Mouse (Mus musculus) CD8-positive naive resting alpha-beta T cell, adult 2 months (primary cell): ENCODE results near the gene Cep131.

Experiments used
- DNase-seq, 2 experiments: peaks; one replicate each; pipeline ENCODE4 v3.0.0; 2022; ENCODE audit warnings: low read depth in 2 of 2, low spot score in 2 of 2

Cep131 gene

DNA sequence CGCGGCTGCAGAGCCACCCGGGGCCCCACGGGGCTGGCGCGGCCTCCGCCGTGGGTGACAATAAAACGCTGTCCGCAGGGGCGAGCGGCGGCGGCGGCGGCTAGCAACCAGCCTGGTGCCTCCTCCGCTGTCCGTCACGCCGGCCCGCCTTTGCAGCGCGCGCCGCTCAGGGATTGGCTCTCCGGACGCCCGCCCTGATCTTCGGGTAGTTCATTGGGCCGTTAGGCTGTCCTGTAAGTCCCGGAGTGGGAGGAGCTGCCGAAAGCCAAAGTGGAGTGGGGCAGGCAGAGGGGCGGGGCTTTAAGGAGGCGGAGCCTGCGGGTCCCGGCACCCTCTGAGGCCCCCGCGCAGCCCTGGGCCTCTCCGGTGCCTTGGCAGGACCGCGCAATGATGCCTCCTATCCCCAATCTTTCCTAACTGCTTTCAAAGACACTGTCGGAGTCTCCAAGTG, at the start of gene Cep131:
Gene Cep131 (minus strand): TSS at position 126 of the 451 bp plus-strand sequence.
- peak; percentile 92 to 96 for DNase-seq

DNA sequence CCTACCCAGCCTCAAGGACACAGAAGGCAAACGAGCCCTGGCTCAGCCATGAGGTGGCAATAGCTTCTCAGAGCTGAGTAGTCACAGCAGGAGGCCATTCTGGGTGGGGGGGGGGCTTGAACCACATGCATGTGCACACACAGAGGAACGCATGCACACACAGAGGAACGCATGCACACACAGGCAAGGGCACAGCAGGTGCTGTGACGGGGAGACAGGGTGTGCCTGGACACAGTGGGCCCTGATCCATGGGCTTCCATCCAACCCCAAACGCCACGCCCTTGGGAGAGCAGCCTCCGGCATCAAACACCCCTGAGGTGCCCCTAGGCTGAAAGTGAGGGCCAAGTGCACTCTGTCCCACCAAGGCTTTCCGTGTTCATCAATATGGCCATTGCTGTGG, 49.6 kb upstream of the Cep131 start:
- DNase-seq, result no peak

DNA sequence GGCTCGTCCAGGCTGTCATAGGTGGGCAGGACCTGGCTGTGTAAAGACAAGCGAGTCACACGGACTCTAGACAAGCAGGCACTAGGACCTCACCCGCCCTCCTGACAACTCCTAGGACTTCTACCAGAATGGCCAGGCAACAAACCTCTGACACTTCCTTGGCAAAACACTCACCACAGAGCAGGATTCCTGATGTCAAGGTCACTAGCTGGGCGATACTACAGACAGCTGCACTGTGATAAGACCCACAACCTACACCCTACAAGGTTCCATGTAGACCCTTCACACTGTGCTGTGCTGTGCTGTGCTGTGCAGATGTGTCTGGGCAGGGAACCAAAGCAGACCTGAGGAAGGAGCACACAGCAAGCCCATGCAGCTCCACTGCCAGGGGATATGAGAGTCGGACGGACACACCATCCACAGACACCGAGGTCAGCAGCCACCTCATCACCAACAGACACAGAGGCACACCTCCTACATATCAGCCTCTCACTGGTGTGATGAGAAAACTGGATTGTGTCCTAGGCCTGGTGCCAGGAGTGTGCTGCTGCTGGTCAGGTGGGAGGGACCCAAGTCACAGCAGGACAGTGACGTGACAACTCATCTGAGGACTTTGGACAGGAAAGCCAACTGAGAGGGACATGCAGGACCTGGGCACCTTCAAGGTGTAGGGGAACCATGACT, 48.4 kb upstream of the Cep131 start:
- DNase-seq, result no peak

- no peak for DNase-seq
Observed at GRCm38 (mm10) chr11:120134148-120134547, 47.5 kb upstream of the Cep131 start.

- no peak for DNase-seq
Observed at GRCm38 (mm10) chr11:120129281-120129680, 42.7 kb upstream of the Cep131 start.

GRCm38 (mm10) chr11:120126845-120127244, 40.2 kb upstream of the Cep131 start:
- DNase-seq, result no peak

DNA sequence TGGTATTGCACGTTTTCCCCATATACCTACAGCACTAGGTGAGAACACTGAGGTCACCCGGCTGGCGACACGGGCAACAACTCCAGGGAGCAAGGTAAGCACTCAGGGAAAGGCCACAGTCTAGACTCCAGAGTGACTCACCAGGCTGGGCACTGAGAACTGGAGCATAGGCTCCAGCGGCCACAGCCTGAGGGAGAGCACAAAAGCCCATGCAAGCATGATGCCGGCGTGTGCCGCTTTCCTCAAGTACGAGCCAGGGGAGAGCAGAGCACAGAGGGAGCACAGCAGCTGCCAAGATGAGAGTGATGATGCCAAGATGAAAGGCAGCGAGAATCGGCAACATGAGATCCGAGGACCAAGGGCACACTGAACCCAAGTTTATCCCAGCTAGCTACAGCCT, 35.5 kb upstream of the Cep131 start:
- DNase-seq, result no peak

DNA sequence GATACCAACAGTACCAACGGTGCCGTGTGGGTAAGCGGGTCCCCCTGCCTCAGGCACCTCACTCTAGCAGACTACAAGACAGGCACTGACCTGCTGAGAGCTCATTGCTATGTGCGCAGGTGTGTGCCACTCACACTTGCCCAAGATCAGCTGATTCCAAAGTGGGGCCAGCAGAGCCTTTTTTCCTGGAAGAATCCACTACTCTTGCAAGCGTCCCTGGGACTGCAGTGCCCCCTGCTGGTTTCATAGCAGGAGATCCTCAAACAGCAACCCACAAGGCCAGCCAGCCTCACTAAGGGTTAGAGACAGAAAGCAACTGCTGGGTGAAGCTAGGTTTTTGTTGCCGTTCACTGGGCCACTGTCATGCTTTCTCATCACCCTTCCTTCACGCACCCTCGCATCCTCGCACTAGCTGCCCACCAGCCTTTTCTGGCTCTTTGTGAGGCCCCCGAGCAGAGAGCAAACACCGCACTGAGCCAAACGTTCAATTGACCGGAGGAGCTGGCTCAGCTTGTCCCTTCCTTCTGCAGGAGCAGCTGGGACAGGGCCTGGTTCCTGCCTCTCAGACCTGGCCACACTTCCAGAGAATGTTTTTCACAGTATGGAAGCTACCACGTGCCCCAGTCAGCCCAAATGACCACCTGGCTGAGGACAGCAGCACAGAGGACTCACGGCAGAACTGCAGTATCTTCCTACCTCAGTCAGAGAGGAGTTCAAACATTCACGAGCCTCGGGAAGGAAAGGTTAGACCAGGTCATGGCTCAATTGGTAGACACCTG, 34.2 kb upstream of the Cep131 start:
- DNase-seq, result no peak

DNA sequence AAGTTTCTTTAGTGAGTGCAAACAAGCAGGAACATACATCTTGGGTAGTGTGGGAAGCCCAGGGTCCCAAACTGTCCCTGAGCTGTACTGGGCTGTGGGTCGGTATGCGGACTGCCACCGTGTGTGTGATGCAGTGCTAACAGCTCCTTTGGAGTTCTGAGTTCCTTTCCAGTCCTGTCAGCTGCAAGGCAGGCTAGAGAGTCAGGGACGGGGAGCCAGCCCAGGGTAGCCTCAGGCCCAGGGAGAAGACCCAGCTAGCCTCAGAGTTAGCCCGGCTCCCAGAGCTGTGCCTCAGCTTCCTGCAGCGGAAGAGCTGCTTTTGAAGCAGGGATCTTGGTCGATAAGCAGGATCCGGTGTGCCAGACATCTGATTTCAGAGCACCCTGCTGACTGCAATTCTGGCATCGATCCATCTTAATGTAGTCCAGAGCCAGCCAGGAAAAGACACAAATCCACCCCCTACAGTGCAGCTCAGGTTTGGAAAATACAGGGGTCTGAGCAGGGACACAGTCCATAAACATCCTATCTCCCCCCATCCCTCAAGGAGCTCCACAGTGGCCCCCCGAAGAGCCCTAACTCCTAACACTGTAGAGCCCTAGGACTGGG, 33.4 kb upstream of the Cep131 start:
- no peak for DNase-seq

DNA sequence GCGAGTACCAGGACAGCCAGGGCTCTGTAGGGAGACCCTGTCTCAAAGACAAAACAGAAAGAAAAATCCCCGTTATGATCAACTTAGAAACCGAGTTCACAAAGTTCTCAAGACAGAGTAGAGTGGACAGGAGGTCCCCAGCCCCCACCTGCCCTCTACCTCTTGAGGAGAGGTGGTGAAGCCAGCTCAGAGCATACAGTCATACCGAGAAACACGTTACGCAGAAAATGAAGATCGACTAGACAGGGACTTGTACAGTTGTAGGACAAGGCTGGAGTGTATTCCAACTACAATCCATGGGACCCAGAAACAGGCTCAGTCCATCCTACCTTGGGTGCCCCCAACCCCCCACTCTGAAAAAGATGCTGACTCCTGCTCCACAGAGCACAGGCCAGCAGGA, 32.5 kb upstream of the Cep131 start:
- DNase-seq, result no peak

GRCm38 (mm10) chr11:120117626-120118025, 31.0 kb upstream of the Cep131 start:
- no peak for DNase-seq

DNA sequence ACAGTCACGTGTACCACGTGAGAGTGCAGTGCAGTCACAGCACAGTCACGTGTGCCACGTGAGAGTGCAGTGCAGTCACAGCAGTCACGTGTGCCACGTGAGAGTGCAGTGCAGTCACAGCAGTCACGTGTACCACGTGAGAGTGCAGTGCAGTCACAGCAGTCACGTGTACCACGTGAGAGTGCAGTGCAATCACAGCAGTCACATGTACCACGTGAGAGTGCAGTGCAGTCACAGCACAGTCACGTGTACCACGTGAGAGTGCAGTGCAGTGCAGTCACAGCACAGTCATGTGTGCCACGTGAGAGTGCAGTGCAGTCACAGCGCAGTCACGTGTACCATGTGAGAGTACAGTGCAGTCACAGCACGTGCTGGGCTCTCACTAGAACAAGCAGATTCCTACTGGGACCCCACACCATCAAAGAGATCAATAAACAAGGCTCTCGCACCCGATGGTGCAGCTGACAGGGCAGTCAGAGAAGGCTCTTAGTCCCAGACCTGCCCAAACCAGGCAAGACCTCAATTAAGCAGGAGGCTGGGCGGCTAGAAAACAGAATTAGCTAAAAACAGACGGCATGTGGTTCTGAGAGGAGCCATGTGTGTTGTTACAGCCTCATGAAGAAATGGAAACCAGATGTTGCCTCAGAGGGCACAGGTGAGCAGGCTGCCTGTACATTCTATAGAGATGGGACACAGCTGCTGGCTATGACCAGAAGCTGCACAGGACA, 28.0 kb upstream of the Cep131 start:
- no peak for DNase-seq

GRCm38 (mm10) chr11:120112136-120112535, 25.5 kb upstream of the Cep131 start:
- no peak for DNase-seq

GRCm38 (mm10) chr11:120111033-120111432, 24.4 kb upstream of the Cep131 start:
- DNase-seq, result peak; percentile 21 to 39

DNA sequence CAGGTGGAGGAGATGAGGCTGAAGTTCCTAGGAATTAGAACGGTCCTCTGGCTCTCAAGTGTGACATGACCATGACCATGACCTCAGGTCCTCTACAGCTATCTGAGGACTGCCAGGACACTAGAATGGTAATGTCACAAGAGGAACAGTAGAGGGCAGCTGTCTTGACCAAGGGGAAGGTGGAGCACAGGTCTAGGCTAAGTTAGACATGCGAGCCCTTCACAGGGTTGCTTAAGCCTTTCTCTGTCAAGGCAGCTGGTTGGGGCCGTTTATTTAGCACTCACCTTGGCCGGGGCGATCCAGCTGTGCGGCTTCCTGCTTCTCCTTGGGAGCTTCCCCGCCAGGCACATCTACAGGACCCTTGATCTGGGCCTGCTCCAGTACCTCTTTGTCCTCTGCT, 23.9 kb upstream of the Cep131 start:
- DNase-seq, result no peak

DNA sequence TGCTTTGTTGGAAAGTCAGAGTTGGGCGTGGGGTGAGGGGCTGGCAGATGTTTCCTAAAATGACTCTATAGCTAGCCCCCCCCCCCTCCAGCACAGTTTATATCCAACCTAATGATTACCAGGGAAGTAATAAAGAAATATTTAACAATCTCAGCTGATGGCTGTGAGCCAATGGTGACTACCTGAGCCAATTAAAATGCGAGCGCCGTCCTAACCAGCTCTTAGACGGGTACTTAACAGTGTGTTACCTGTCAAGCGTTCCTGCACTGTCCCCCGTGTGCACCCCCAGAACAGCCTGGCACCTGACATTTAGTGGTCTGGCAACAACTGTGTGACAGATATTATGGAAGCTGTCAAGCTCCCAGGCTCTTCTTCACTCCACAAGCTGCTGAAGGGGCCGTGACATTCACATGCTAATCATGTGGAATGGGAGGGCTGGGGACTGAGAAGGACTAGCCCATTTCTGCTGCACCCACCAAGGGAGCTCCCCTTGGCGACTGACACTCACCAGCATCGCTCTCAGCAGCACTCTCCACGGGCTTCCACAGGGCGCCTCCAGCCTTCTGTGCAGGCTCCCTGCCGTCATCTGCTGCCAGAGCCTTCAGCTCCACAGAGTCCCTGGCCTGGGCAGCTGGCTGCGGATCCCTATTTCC, 23.1 kb upstream of the Cep131 start:
- no peak for DNase-seq

- DNase-seq, result no peak
Observed at GRCm38 (mm10) chr11:120107796-120108195, 21.2 kb upstream of the Cep131 start.

DNA sequence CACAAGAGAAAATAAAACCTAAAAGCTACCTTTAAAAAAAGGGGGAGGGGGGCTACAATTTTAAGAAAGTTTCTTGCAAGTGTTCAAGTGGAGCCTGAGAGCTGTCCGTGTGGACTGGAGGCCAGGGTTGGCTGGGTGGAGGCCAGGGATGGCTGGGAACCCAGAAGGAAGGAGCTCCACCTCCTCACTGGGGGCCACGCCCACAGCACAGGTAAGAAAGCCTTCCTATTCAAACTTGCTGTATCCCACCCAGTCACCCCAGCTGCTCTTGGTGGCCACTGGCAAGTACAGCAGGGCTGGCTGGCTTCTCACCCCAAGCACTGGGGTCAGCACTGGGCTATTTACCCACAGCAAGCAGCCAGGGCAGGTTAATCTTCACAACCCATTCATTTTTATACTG, 20.4 kb upstream of the Cep131 start:
- DNase-seq, result no peak

GRCm38 (mm10) chr11:120103431-120103997, 16.9 kb upstream of the Cep131 start:
- DNase-seq, result no peak

DNA sequence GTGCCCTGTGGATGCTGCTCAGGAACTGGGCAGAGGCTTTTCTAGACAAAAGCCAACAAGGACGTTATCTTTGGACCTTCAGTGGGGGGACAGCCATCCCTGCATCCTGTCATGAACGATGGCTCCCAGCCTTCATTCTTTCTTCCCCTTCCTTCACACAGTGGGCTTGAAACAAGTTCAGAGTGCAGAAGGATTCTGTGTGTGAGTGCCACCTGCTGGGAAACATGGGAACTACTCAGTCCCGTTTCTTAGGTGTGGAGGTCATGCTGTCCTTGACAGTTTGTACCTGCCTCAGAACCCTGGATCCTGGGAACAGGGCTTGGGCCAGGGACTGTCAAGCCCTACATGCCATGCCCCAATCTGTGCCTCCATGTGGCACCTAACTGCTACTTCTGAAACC, 14.4 kb upstream of the Cep131 start:
- DNase-seq, result peak; percentile 56 to 70
